Mouse (Mus musculus) heart, adult 8-10 months (tissue): ENCODE measurements around the gene Prkrip1. TPM values are rescaled to one million over a fixed set of nuclear protein-coding genes. Genes with fewer than 3 reads are reported as not detected.
A peak's percentile ranks its signal among the peaks of the same experiment; 100 is the strongest.
"Not testable (repeated sequence)": the region's sequence is repeated elsewhere in the genome, so short reads cannot be mapped to it uniquely, and the experiment has no call there.

Experiments used
- DNase-seq: peaks from one replicate; pipeline ENCODE4 v3.0.0; 2022; ENCODE audit warnings: low spot score
- total RNA-seq, 4 experiments: library from RNA; stranded (reverse); gene quantifications; 2 replicates each; pipeline ENCODE4 v1.2.4; 2022

Gene Prkrip1
- total RNA-seq, 4 experiments from 2014 or later, result 14.8 to 21.1 (median 19.0) TPM

DNA sequence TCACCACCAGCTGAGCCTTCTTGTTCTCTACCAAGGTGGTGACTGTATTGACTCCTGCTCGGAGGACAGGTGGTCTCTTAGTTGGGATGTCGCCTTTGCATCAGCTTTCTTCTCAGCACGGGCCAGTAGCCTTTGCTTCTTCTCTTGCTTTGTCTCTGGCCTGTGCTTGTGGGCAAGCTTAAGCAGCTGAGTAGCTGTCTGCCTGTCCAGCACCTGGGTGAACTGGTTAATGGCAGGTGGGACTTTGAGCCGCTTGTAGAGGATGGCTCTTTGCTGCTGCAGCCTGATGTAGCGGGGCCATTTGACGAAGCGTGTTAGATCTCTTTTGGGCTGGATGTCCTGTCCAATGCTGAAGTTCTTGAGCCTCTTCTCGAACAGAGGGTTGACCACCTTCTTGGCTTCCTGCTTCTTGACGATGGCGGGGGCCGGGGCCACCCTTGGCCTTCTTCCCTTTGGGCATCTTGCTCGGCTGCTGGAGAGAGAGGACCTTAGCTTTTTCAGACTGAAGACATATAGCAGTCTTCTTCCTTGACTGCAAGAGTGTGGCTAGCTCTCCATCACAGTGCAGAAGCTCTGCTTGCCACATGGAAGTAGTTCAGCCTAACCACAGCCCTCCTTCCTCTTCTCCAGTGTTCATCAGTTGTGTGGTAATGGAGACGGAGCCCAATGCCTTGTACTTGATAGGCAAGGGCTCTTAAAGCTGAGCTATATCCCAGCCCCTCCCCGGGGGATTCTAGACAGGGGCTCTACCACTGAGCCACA, 12.8 kb upstream of the Prkrip1 start:
- not testable (repeated sequence) for DNase-seq

DNA sequence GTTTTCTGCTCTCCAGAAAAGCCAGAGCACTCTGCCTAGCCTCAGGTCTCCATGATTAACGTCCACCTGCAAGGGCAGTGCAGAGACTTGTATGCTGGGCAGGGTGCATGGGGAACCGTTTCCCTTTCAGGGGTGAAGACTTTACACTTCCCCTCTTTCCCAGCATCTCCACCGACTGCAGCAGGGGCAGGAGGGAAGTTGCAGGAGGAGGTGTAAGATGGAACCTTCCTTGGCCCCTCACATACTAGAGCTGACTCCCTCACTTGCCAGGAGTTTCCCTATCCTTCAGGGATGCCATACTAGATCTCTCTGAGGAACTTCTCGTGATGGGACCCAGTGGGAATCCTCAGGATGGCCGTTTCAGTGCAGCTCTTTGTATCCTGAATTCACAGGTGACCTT, 11.8 kb upstream of the Prkrip1 start:
- no peak for DNase-seq

DNA sequence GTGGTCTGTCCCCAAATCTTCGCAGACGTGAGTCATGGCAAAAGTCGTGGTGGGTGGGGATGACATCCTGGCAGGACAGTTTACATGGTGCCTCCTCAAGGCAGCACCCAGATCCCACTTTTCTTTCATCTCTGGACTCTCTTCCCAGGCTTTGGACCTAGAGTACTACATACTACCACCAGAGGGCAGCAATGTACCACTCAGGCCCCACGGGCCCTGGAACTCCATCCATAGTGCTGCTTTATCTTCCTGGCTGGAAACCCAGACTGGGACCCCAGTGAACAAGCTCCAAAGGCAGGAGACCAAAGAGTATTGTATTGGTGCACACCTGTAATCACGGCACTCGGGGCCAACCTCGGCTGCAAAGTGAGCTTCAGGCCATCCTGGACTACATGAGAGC, 3.1 kb upstream of the Prkrip1 start:
- DNase-seq, result peak; percentile 70

DNA sequence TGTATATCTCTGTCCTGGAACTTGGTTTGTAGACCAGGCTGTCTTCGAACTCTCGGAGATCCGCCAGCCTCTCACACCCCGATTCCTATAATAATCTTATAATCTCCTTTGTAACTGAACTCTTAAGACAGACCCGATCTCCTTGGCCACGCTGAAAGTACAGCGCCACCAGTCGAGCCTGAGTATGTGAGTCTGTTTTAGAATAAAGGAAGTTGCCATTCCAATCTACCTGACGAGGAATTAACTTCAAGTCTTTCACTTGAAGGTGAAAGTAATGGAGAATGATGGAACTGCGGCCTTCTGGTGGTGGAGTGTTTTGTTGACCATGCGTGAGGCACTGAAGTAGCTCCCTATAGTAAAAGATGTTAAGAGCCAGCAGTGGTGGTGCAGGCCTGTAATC, 763 bp upstream of the Prkrip1 start:
- DNase-seq, result no peak

DNA sequence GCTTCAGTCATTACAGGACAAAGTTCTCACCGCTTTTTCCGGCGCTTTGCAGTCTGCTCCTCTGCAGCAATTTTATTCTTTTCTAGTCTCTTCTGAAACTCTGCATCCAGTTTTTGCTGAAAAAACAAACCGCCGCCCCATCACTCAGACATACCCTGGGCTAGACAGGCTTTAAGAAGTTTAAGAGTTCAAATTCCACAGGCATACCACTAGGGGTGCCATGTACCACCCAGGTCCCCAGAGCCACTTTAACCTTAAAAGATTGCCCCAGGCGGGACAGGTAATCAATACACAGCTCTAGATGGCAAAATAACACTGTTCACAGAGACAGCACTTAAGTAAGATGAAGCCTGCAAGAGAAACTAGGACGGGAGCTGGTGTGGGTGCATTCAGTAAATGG, 6.9 kb downstream of the Prkrip1 start:
- DNase-seq, result no peak

DNA sequence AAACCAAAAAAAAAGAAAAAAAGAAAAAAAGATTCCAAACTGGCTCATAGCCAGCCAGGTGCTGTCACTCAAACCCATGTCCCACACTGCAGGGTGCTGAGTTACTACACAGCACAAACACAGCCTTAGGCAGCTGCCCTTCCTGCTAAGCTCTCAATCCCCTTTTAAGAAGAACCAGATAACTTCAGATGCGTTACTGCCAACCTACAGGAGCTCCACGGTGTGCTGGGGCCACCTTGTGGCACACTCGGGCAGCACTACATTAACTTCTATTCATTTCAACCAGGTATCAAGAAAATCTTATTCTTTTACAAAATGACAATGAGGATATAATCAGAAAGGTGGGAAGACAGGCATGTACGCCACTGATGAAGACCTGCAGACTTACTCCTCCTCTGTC, 12.0 kb downstream of the Prkrip1 start:
- DNase-seq, result peak; percentile 45

DNA sequence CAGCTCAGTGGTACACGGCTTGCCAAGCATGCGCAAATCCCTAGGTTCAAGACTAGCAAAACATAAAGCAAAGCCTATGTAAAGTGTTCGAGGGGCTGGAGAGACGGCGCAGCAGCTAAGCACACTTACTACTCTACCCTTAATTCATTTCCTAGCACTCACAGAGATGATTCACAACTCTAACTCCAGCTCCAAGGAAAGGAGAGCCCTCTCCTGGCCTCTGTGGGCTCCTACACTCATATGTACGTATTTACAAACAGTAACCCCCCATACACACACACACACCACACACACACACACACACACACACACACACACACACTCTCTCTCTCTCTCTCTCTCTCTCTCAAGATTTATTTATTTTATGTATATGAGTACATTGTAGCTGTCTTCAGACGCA, 15.0 kb downstream of the Prkrip1 start:
- DNase-seq, result no peak

DNA sequence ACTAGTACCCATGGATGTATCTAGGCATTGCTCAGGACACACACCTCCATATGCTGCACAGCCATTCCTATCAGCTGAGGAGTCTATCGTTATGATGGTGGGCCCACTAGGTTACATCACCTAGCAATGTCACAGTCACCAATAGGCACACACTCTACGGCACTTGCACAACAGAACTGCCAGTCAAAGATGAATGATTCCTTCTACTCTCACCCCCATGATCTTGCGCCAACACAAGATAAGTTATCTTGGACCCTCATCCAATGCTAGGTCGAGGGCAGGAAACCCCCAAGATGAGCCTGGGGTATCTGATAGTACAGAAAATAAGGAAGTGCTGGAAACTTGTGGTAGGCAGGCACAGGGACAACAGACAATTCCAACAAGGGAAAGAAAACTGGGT, 15.9 kb downstream of the Prkrip1 start:
- no peak for DNase-seq

DNA sequence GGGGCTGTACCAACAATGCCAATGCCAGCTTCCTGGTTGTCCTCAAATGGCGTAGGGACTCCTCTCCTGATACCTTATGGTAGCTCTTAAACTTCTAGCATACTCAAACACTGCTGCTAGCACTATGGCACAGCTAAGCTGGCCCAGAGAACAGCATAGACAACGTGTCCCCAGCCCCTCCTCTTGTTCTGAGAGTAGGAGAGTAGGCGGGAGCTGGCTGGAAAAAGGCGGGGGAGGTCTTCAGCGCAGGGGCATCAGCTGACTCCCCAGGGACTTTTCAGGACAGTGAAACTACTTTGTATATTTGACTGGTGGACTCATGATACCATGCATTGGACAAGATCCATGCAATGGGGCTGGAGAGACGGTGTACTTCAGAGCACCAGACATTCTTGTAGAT, 16.7 kb downstream of the Prkrip1 start:
- no peak for DNase-seq

DNA sequence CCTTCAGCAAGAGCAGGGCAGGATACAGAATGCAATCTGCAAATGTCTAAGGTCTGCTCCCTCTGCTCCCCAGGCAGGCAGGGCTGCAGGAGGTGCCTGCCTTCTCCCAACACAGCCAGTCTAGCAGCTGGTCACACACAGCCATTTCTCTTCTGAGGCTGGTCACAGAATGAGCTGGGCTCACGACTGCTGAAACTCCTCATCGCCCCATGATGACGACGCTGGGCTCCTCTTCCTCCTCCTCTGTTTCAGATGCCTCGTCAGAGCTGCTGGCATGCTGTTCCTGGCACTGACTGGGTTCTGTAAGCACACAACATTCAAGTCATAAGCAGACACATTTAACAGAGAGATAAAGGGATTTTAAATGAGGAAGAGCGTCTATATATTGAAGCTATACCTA, 17.6 kb downstream of the Prkrip1 start:
- no peak for DNase-seq

DNA sequence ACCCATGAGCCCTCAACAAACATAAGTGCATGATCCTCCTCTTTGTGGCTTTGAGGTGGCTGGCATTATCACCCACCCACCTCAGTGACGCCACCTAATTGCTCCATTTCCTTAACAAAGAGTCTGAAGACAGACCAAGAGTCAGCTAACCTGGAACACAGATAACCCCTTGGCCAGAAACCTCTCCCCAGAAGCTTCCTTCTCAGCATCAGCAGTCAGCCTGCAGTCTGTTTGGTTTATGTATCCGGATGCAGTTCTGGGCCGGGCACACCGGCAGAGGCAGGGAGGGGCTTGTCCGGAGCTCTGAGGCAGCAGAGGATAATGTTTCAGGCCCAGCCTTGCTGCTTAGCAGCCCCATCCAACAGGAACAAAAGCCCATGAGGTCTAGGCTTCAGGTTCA, 19.2 kb downstream of the Prkrip1 start:
- no peak for DNase-seq

DNA sequence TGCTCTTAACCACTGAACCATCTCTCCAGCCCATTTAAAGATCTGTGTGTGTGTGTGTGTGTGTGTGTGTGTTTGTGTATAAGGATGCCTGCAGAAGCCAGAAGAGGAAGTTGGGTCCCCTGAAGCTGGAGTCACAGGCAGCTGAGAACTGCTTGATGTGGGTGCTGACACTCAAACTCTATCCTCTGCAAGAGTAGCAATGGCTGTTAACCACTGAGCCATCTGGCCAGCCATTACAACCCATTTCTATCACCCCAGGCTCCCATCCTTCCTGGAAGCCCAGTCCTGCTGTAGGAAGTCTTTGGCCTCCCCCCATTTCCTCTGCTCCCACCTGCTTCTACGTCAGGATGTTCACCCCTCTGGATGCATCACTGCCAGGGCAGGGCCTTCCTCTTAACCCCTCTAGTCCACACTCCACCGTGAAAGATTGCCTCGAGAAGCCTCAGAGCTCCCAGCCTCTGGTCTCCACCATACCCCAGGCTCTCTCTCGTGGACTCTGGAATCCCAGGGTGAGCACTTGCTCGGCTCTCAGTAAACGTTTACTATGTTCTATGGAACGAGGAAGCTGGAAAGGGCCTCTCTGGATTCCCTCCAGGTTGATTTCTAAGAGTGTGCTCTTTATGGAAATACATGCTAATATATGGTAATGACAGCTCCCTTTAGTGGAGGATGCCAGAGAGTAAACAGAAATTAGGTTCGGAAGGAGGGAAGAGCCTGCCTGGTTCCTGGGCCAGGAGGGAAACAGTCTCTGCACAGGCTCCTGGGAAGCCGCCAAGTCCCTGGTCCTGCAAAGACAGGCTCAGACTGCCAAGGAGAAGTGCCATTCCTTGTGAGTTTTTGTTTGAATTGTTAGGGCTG, 24.9 kb downstream of the Prkrip1 start:
- no peak for DNase-seq

DNA sequence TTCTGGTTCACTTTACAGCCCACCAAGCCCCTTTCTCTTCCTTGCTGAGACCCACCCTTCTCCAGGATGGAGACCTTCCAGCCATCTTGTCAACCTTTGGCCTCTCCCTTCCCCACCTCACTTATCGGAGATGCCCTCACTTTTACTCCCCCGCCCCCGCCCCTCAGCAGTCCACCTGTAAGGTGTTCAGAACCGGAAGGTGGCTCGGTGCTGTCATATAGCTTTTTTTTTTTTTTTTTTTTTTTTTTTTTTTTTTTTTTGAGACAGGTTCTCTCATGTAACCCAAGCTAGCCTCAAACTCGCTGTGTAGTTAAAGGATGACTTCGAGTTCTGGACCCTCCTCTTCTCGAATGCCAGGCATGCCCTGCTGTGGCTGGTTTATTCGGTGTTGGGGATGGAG, 25.8 kb downstream of the Prkrip1 start:
- no peak for DNase-seq

DNA sequence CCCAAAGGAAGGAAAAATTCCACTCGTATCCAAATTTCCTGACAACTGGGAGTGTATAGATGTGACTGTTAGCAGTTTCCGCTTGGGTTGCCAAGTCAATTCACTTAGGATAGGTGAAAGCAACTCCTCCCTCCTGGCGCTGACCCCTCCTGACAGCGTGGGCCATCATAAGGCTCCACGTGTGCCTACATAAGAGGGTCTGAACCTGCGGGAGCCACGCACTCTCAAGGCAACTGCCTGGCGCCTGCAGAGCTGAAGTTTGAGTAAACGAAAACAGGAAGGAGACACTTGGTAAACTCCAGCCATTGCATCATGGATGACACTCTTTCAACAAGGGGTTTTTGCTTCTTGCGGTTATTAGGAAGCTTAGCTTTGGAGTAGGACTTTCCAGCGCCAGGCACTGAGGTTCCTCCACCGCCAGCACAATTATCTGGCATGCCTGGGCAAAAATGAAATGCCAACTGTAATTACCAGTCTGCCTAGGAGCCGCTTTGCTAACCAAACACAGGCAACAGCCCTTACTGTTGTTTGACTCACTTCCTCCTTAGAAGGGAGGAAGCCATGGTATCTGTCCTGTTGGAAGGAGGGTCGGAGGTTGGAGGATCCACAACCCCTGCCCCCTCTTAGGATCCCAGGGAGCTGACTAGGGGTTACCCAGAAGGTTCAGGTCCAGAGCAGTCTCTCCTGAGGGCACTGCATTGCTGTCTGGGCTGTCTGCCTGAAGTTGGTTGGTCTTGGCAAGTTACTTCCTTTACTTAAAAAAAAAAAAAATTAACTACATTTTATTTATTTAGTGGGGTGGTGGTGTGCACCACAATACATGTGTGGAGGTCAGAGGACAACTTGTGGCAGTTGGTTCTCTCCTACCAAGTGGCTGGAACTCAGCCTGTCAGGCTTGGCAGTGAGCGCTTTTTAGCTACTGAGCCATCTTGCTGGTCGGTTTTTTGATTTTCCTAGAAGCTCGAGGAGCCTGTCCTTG, 27.1 kb downstream of the Prkrip1 start:
- DNase-seq, result no peak

DNA sequence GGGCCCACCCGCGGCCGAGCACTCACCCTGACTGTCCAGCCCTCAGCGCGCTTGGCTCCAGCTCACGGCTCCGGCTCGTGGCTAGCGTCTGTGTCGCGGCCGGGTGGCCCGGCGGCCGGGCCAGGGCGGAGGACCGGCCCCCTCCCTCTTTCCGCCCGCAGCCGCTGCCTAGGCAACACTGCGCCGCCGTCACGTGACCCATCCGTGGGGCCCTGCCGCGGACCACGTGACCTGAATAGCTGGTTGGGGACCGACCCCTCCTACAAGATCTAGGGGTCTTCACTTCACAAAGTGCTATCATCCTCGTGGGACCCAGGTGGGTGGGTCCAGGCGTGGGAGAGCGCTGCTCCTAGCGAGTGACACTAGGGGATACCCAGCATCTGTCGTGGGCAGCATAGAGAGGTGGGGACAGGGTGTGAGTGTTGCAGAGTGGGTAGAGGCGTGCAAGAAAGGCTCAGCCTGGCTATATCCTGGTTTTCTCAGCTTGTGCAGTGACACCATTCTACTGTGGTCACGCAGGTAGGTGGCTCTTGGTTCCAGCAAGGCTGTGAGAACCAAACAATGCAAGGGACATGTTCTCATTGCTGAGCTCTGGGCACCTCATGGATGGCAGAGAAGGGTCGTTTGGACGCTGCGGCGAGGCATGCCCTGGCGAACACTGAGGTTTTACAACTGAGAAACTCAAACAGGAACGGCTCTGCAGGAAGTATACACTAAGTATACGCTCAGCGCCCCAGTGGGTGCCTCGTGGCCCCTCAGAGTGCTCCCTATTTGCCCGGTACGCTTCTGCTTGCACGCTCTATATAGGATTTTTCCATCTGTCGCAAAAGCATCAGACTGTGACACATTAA, 28.0 kb downstream of the Prkrip1 start, which contains the start of gene Orai2:
Gene Orai2 (minus strand): TSS at position 202 of the 851 bp plus-strand sequence.
- peak; percentile 70 for DNase-seq

DNA sequence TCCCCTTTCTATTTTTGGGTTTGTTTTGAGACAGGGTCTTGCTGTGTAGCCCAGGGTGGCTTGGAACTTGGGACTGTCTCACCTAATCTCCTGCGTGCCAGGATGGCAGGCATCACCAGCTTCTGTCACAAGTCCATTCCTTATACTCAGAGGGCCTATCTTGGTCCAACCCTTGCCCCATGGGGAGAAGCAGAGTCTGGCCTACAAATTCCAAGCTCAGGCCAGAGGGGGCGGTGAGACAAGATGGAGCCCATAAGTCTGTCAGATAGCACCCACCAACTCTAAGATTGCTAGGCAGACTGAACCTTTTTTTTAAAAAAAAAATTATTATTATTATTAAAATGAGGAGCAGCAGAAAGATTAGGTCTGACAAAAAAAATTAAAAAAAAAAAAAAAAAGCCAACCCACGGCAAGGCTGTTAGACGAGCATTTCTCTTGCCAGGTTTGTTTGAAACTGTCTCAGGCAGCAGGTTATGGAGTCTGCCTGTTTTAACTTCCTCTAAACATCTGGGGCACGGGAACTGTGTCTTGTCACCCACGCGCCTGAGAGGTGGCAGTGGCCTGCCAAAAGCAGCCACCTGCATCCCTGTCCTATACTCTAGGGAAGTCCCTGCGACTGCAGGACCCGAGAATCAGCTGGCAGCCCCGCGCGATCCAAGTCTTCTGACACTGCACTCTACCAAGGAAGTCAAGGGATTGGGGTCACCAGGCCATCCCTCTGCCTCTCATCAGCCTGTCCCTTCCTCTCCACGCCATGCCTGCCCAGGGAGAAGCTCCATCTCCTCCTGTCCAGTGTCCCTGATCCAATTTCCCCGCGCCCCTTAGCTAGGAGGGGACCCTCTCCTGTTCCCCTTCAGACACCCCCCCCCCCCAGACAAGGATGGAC, 28.9 kb downstream of the Prkrip1 start:
- DNase-seq, result no peak

DNA sequence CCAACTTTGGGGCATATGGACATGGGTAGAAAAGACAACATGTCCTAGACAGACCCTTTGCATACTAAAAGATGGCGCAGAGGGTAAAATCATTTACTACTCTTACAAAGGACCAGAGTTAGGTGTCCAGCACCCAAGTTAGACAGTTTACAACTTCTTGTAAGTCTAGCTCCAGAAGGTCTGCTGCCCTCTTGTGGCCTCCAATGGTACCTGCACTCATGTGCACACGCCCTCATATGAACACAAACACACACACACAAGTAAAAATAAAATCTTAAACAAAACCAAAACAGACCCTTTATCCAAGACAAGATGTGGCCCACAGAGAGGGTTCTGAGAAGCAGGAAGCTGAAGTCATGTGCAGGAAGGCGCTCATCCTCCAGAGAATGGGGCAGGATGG, 30.7 kb downstream of the Prkrip1 start:
- no peak for DNase-seq

DNA sequence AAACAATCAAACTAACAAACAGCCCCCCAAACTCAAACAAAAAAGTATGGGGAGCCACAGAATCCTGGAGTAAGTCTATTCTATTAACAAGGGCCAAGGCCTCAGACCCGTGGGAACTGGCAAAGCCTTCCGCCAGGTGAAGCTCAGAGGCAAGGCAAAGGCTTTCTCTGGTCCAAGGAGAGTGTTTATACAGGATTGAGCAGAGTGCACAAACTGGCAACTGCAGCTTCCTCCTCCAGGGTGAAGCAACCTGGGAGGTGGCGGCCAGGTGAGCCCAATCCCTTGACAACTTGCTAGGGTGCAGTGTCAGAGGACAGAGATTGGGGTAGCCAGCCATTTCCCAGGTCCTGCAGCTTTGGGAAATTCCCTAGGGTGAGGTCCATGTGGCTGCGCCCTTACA, 31.5 kb downstream of the Prkrip1 start:
- no peak for DNase-seq

DNA sequence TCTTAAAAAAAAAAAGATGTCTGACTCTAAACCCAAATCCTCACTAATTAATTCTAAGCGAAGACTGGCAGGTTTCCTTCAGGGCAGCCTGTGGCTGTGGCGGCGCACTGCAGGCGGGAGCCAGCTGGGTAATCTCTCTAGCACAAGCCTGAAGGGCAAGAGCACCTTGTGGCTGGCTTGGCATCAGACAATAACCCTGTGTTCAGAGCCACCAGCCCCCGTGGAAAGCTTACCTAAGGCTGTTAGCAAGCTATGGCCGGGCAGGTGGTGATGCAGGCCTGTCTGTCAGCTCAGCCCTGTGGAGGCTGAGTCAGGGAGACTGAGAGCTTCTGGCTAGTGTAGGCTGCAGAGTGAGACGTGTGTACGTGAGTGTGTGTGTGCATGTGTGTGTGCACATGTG, 33.5 kb downstream of the Prkrip1 start:
- no peak for DNase-seq
